Mouse (Mus musculus) forebrain, embryonic 10.5 days (tissue): Measurements from ENCODE around the gene Kmt5c. TPM values are rescaled to one million over a fixed set of nuclear protein-coding genes. Genes with fewer than 3 reads are reported as not detected.

Experiments
- DNase-seq: peaks from one replicate; pipeline ENCODE4 v3.0.0-alpha.2; 2017; ENCODE audit warnings: low spot score; ENCODE audit errors: extremely low spot score
- H3K27ac ChIP-seq: fragments of 300-500 bp; sonication (generic); 2 replicates; pipeline ENCODE4 v1.5.1; 2016; ENCODE audit warnings: mild to moderate bottlenecking
- H3K27me3 ChIP-seq: fragments of 300-500 bp; sonication (generic); 2 replicates; pipeline ENCODE4 v1.6.1; 2016; ENCODE audit warnings: mild to moderate bottlenecking; ENCODE audit not compliant: poor library complexity, severe bottlenecking
- H3K36me3 ChIP-seq: fragments of 300-500 bp; sonication (generic); replicated peaks from 2 replicates; pipeline ENCODE4 v1.6.1; 2016; ENCODE audit warnings: mild to moderate bottlenecking, moderate library complexity
- H3K4me1 ChIP-seq: fragments of 300-500 bp; sonication (generic); 2 replicates; pipeline ENCODE4 v1.6.1; 2016
- H3K4me3 ChIP-seq: fragments of 300-500 bp; sonication (generic); 2 replicates; pipeline ENCODE4 v1.5.1; 2016; ENCODE audit warnings: mild to moderate bottlenecking, moderate library complexity
- H3K9me3 ChIP-seq: fragments of 300-500 bp; sonication (generic); 2 replicates; pipeline ENCODE4 v1.6.1; 2016; ENCODE audit warnings: mild to moderate bottlenecking, moderate library complexity
- WGBS: fragments of 180-500 bp; shearing (Covaris S2); methylation state at CpG from one replicate; pipeline ENCODE4 v1.1.7; 2016; 5-methylcytosine and 5-hydroxymethylcytosine counted together
- polyA plus RNA-seq: library from polyadenylated mRNA; unstranded; fragments of >200 nt; fragmentation: Nextera tagmentation; extraction: Ambion mirVana; gene quantifications from 2 replicates; pipeline ENCODE4 v1.2.1, GENCODE M21; 2016

Kmt5c gene
- polyA plus RNA-seq, 1 experiment from 2014 or later, result 98.9 TPM

DNA sequence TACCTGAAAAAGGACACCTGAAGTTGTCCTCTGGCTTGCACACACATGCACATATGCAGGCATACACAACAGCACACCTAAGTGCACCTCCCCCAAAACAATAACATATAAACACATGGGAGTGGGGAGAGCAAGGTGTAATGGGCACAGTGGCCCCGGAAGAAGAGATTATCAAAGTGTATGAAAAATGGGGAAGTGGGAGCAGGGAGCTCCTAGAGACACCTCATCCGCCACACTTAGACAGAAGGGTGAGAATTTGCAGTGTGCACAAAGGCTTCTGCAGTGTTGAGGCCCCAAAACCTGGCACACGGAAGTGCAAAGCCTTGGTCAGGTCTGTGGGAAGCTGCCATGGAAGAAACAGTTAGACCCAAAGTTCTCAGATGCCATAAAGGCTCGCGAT, 8.8 kb upstream of the Kmt5c start:
- H3K4me3 ChIP-seq, result no peak overlapping the region
- H3K9me3 ChIP-seq, result no peaks in the 10 kb centered on the region
- 83% methylated on average over 5 of the region's 5 CpGs for WGBS
- H3K4me1 ChIP-seq, result no peaks in the 10 kb centered on the region
- DNase-seq, result no peak
- H3K36me3 ChIP-seq, result no peaks in the 10 kb centered on the region
- H3K27ac ChIP-seq, result no peak overlapping the region
- 0 out of 2 replicates have a peak, but pooled peaks cover 6% of the 10 kb centered on the region for H3K27me3 ChIP-seq

DNA sequence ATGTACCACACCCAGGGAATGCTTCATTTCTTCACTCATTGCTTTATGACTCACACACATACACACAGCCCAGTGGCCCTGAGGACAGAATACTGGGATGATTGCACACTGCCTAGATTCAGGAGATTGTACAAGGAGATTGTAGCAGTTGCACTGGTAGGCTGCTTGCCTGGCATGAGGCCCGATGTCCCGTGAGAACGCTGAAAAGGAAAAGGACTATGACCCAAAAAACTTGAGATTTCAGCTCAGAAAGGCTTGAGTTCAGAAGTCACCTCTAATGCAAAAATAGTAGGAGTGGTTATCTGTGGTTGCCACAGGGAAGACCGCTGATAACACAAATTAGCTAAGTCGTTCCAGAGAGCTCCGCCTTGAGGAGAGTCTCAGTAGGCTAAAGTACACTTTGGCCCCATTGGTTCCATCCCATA, 6.9 kb upstream of the Kmt5c start:
- Histone ChIP-seq H3K27me3 (0 out of 2 replicates have a peak, but pooled peaks cover 6% of the 10 kb centered on the region), H3K27ac (no peak overlapping the region), H3K4me3 (no peak overlapping the region), H3K36me3 (no peaks in the 10 kb centered on the region), H3K4me1 (no peaks in the 10 kb centered on the region), H3K9me3 (no peaks in the 10 kb centered on the region)
- 71% methylated on average over 6 of the region's 6 CpGs for WGBS
- DNase-seq, result no peak

DNA sequence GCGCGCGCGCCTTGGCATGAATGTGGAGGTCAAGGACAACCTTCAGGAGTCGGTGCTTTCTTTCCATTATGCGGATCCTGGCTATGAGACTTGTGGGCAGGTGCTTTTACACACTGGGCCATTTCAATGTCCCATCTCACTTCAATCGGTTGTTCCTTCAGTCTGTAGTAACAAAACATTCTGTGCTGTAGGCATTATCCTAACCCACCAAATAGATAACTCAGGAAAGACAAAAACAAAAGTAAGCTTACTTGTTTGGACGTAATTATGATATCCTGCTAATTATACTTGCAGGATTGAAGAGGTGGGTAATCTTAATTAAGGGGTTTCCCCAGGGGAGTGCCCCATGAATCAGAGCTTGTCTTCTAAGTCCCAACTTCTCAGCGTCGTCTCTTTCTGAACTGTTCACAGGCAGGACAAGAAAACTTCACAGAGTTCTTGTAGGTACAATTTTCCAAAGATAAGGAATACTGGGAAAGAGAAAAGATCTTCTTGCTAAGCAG, 823 bp upstream of the Kmt5c start:
- H3K27me3 ChIP-seq, result no peaks in the 10 kb centered on the region
- peak overlapping the region; percentile 96 for H3K27ac ChIP-seq
- DNase-seq, result no peak
- H3K36me3 ChIP-seq, result peaks cover 22% of the 10 kb centered on the region
- H3K4me3 ChIP-seq, result peak overlapping the region; percentile 83
- 44% methylated on average over 10 of the region's 10 CpGs for WGBS
- H3K4me1 ChIP-seq, result peaks cover 45% of the 10 kb centered on the region
- H3K9me3 ChIP-seq, result no peaks in the 10 kb centered on the region

DNA sequence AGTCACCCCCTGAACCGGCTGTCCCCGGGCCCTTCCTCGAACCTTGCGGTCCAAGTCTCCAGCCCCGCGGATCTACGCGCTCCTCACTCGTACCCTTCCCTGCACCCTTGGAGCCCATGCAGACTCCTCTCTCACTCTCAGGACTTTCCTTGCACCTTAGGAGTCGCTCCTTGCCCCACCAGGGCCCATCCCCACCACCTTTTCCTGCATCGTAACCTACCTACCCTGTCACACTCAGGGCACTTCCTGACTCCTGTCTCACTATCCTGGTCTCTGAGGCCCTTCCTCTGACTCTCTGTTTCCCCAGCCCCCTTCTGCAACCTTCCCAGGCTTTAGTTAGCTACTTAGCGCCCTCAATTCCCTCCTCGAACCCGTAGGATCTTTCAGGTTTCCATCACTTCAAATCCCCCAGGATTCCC, 403 bp downstream of the Kmt5c start:
- 0% methylated on average over 14 of the region's 14 CpGs for WGBS
- Histone ChIP-seq H3K27ac (peak overlapping the region; percentile 96), H3K4me3 (peak overlapping the region; percentile 83), H3K36me3 (peaks cover 33% of the 10 kb centered on the region), H3K9me3 (no peaks in the 10 kb centered on the region), H3K4me1 (peaks cover 45% of the 10 kb centered on the region), H3K27me3 (no peaks in the 10 kb centered on the region)
- no peak for DNase-seq

DNA sequence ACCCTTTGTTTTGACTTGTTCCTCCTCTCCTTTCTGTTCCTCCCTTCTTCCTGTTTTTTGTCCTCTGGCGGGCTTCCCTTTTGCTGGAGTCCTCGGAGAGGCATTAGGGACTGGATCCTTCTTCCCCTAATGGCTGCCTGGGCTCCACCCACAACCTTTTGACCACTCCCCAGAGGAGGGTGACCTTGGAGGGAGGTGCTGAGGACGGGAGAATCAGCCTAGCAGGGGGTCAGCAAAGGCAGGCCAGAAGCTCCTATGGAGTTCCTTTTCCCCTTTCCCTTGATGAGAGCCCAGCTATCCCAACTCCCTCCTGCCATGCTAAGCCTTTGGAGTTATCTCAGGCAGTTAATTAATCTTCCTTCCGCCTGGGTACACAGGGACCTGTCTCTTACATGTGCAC, 1.2 kb downstream of the Kmt5c start:
- peak overlapping the region; percentile 83 for H3K4me3 ChIP-seq
- WGBS, result 3% methylated on average over 4 of the region's 4 CpGs
- H3K4me1 ChIP-seq, result peaks cover 50% of the 10 kb centered on the region
- peak; percentile 50 for DNase-seq
- peak overlapping the region; percentile 96 for H3K27ac ChIP-seq
- H3K9me3 ChIP-seq, result no peaks in the 10 kb centered on the region
- H3K36me3 ChIP-seq, result peaks cover 41% of the 10 kb centered on the region
- no peaks in the 10 kb centered on the region for H3K27me3 ChIP-seq

DNA sequence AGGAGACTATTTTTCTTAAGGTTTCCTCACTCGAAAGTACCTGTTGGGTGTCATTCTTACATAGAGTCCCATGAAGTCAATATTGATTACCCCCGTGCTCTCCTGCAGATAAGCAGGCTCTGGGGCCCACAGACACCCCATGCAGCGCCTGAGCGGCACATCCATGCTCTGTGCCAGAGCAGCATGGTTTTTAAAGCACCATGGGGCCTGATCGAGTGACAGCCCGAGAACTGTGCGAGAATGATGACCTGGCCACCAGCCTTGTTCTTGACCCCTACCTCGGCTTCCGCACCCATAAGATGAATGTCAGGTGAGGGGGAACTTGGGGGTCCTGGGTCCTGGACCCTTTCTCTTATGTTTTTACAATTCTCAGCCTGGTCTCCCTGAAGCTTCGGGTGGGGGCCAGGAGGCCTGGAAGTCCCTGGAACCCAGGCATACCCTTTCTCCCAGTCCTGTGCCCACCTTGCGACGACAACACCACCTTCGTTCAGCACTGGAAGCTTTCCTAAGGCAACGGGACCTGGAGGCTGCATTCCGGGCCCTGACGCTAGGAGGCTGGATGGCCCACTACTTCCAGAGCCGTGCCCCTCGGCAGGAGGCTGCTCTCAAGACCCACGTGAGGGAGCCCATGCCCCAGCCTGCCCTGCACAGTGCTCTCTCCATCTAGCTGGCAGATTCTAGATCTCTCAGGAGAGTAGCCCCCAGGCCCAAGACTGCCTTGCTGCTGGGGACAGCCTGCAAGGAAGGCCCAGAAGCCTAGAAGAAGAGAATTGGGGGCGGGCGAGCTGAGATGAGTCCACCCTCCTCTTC, 2.0 kb downstream of the Kmt5c start:
- no peak for DNase-seq
- peaks cover 58% of the 10 kb centered on the region for H3K4me1 ChIP-seq
- 77% methylated on average over 21 of the region's 21 CpGs for WGBS
- peak overlapping the region; percentile 83 for H3K4me3 ChIP-seq
- peaks cover 49% of the 10 kb centered on the region for H3K36me3 ChIP-seq
- H3K27ac ChIP-seq, result peak overlapping the region; percentile 96
- no peaks in the 10 kb centered on the region for H3K9me3 ChIP-seq
- H3K27me3 ChIP-seq, result no peaks in the 10 kb centered on the region

DNA sequence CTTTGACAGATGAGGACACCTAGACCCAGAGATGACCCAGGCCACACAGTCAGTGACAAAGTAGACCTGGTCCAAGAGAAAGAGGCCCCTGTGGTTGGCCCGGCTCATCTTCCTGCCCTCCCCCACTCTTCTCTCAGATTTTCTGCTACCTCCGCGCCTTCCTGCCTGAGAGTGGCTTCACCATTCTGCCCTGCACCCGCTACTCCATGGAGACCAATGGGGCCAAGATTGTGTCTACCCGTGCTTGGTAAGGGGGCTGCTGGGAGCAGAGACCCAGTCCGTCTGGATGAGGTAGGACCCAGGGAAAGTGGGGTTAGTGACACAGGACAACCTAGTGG, 2.5 kb downstream of the Kmt5c start:
- H3K27me3 ChIP-seq, result no peaks in the 10 kb centered on the region
- 94% methylated on average over 6 of the region's 6 CpGs for WGBS
- peaks cover 52% of the 10 kb centered on the region for H3K36me3 ChIP-seq
- peaks cover 61% of the 10 kb centered on the region for H3K4me1 ChIP-seq
- H3K27ac ChIP-seq, result peak overlapping the region; percentile 96
- DNase-seq, result no peak
- peak overlapping the region; percentile 83; the same call in 1 of the 2 replicates for H3K4me3 ChIP-seq
- H3K9me3 ChIP-seq, result no peaks in the 10 kb centered on the region

DNA sequence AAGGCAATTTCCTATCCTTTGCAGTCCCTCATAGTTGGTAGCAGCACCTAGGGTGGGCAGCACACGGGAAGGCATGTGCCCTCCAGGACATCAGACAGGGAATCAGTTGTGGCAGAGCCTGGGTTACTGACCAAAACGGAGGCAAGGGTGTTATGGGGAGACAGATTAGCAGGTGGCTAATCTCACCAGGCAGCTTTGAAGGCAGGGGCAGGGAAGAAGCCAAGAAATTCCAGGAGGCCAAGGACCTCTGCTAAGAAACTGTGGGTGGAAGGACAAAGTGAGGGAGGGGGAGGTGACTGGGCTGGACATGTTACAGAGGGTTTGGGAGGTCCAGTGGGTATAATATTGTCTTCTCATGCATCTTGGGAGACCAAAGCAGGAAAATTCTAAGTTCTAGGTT, 3.4 kb downstream of the Kmt5c start:
- Histone ChIP-seq H3K27me3 (no peaks in the 10 kb centered on the region), H3K9me3 (no peaks in the 10 kb centered on the region), H3K4me3 (no peak overlapping the region), H3K4me1 (peaks cover 60% of the 10 kb centered on the region), H3K27ac (peak overlapping the region; percentile 35; the same call in 1 of the 2 replicates), H3K36me3 (peaks cover 52% of the 10 kb centered on the region)
- WGBS, result 68% methylated on average over 2 of the region's 2 CpGs
- DNase-seq, result no peak

DNA sequence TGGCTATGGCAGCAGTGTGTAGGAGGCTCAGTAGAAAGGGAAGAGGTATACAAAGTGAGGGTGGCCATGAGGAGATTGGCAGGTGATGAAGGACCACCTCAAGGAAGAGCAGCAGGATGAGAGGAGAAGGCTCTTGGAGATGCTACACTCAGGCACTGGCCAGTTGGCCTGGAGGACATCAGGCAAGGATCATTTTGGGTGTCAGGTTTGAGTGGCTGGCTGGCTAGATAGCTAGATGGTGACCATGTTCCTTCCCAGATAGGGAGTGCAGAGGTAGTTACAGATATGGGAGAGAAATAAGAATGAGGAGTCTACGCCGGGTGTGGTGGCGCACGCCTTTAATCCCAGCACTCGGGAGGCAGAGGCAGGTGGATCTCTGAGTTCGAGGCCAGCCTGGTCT, 5.0 kb downstream of the Kmt5c start:
- Histone ChIP-seq H3K27ac (no peak overlapping the region), H3K27me3 (no peaks in the 10 kb centered on the region), H3K4me1 (peaks cover 49% of the 10 kb centered on the region), H3K4me3 (no peak overlapping the region), H3K9me3 (no peaks in the 10 kb centered on the region), H3K36me3 (peaks cover 55% of the 10 kb centered on the region)
- WGBS, result 95% methylated on average over 6 of the region's 6 CpGs
- DNase-seq, result no peak

DNA sequence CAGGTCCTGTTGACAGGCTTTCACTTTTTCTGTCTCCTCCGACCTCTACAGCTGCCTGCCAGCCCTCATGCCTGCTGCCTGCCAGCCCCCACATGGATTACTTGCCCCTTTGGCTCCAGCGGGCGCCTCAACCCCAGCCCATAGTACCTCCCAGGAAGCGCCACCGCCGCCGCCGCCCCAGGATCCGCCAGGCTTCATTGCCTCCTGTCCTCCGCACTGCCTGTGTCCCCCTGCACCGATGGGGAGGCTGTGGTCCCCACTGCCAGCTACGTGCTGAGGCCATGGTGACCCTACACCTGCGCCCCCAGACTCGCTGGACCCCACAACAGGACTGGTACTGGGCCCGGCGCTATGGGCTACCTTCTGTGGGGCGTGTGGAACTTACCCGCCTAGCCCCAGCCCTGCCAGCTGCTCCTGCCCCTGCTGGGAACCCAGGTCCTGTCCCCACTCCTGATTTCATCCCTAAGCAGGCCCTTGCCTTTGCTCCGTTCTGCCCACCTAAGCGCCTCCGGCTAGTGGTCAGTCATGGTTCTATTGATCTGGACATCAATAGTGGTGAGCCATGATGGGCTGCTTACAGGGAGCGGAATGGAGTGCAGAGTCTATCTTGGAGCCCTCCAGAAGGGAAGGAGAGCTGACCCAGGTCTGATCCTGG, 6.5 kb downstream of the Kmt5c start:
- Histone ChIP-seq H3K27me3 (no peaks in the 10 kb centered on the region), H3K36me3 (peaks cover 55% of the 10 kb centered on the region), H3K27ac (no peak overlapping the region; the same call in 1 of the 2 replicates), H3K4me3 (no peak overlapping the region), H3K9me3 (no peaks in the 10 kb centered on the region), H3K4me1 (peaks cover 41% of the 10 kb centered on the region)
- DNase-seq, result no peak
- WGBS, result 90% methylated on average over 22 of the region's 22 CpGs

DNA sequence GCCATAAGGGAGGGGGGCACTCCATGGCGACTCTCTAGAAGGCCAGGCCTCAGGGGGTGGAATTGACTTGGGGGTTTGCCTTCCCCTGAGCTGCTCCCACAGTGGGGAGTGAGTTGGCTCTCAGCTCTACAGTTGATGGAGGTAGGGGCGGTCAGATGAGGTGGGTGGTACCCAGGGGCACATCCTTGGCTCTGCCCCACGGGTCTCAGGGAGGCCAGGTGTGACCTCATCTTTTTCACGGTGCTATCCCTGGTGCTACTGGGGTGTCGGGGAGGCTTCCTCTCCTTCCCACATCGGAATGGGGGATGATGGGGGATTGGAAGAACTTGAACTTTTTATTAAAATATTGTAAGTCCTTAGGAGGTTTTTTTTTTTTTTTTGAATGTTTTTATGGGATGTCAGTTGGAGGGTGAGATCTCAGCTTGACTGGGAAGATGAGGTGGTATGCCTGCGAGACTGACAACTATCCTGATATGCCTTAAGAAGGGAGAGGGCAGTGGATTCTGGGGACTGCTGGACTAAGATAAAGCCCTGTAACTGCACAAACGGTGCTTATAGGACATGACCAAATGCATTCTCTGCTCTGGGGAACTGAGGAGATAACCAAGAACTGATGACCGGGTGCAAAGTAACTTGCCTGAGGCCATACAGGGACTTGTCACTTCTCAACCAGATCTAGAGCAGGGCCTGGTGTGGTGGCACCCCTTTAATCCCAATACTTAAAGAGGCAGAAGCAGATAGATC, 7.4 kb downstream of the Kmt5c start:
- Histone ChIP-seq H3K4me1 (peaks cover 41% of the 10 kb centered on the region), H3K9me3 (no peaks in the 10 kb centered on the region), H3K27ac (0 out of 2 replicates have a peak overlapping the region, but pooled peaks have one; percentile 40), H3K4me3 (no peak overlapping the region), H3K27me3 (no peaks in the 10 kb centered on the region), H3K36me3 (peaks cover 50% of the 10 kb centered on the region)
- WGBS, result 77% methylated on average over 9 of the region's 9 CpGs
- DNase-seq, result no peak

DNA sequence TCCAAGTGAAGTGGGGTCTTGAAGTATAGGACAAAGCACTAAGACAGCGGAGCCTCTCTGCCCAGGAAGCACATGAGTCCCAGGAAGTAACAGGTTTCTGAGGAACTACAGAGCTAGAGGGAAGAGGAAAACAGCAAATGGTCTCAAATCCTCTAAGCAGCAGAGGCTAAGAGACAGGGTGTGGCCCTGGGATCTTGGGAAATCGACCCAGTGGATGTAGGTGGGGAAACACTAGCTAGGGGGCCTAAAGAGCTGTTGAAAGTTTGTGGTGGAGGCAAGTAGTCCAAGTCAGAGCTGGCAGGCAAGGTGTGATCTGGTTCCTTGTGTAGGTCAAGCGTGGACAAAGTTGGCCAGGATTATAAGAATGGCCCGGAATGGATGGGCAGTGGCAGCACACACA, 8.4 kb downstream of the Kmt5c start:
- H3K4me1 ChIP-seq, result peaks cover 41% of the 10 kb centered on the region
- no peaks in the 10 kb centered on the region for H3K9me3 ChIP-seq
- H3K4me3 ChIP-seq, result no peak overlapping the region
- no peak for DNase-seq
- H3K36me3 ChIP-seq, result peaks cover 40% of the 10 kb centered on the region
- 85% methylated on average over 4 of the region's 4 CpGs for WGBS
- H3K27me3 ChIP-seq, result peaks cover under 1% of the 10 kb centered on the region; the same call in 1 of the 2 replicates
- H3K27ac ChIP-seq, result no peak overlapping the region
